Mouse (Mus musculus) brain, embryonic 14.5 days (tissue): ENCODE measurements around the gene Fancd2os.

Experiments
- CTCF ChIP-seq: fragments of 200-500 bp; IDR thresholded peaks from 2 replicates; pipeline ENCODE4 v1.5.1; 2012; ENCODE audit warnings: inconsistent platforms, mild to moderate bottlenecking, moderate library complexity, borderline replicate concordance; ENCODE audit not compliant: insufficient read depth, insufficient read length; ENCODE audit errors: extremely low read depth
- POLR2A ChIP-seq: fragments of 200-500 bp; IDR thresholded peaks from 2 replicates; pipeline ENCODE4 v1.6.1; 2012; ENCODE audit warnings: mild to moderate bottlenecking, inconsistent platforms, borderline replicate concordance; ENCODE audit not compliant: poor library complexity, insufficient read depth, insufficient read length, severe bottlenecking; ENCODE audit errors: extremely low read depth

GRCm38 (mm10) chr6:113576044-113576443 is 24.5 kb downstream of the Fancd2os start:
- TF ChIP-seq POLR2A (no peak), CTCF (no peak)
